Mouse (Mus musculus): ENCODE measurements around the gene Kbtbd8.

The Kbtbd8 gene

DNA sequence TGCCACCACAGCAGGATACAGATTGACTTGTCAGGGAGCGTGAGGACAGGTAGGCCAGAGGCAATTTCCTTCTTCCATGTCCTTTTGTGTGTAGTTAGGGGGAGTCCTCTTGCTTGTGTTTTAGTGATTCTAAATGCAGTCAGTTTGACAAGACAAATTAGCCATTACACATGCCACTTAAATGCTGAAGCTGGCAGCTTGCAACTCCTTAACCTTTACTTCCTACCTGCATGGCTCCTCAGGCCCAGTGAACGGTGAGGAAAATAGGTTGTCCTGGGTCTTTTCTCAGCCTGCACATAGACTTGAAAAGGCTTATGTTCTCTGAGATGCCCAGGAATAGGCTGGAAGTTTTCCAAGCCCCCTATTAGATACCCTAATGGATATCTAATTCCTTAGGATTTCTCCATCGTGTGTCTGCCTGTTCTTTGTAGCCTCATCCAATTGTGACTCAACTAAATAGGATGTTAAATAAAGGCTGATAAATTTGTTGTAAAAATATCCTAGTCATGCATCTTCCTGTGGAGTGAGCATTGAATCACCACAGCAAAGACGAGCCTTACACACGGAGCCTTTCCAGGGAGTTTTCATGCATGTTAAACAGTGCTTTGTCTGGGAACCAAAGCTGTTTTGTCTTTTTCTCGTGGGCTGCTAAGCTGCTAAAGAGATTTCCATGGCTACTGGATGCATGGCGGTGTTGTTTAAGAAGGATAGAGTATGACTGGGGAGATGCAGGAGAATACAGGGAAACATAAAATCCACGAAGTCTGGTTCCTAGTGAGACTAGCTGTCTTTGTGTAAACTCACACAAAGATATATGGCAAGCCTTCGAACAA lies 57.5 kb downstream of the Kbtbd8 start:
- DNase-seq: no peak

All from lung, postnatal 36 days (tissue).